Mouse (Mus musculus) stomach, embryonic 16.5 days (tissue): ENCODE data around the gene Dusp6. TPM values are rescaled to one million over a fixed set of nuclear protein-coding genes. Genes with fewer than 3 reads are reported as not detected.

Experiments used
- ATAC-seq: fragments of 200-750 bp; cut with Nextera tagmentation; 2 replicates; pipeline ENCODE4 v1.8.0; 2017; ENCODE audit warnings: moderate number of reproducible peaks, moderate TSS enrichment; ENCODE audit not compliant: insufficient read depth, low FRiP score
- H3K27ac ChIP-seq: fragments of 300-500 bp; sonication (generic); 2 replicates; pipeline ENCODE4 v1.5.1; 2014; ENCODE audit warnings: low read length
- H3K27me3 ChIP-seq: fragments of 300-500 bp; sonication (generic); 2 replicates; pipeline ENCODE4 v1.6.1; 2014; ENCODE audit warnings: low read length, control low read depth, mixed read lengths; ENCODE audit not compliant: control insufficient read depth, insufficient read depth
- H3K36me3 ChIP-seq: fragments of 300-500 bp; sonication (generic); 2 replicates; pipeline ENCODE4 v1.6.1; 2014; ENCODE audit warnings: low read length; ENCODE audit not compliant: control insufficient read depth, insufficient read depth
- H3K4me1 ChIP-seq: fragments of 300-500 bp; sonication (generic); 2 replicates; pipeline ENCODE4 v1.6.1; 2014; ENCODE audit warnings: low read length, control low read depth, mixed read lengths; ENCODE audit not compliant: control insufficient read depth, insufficient read depth
- H3K4me2 ChIP-seq: fragments of 300-500 bp; sonication (generic); 2 replicates; pipeline ENCODE4 v1.6.1; 2014; ENCODE audit warnings: low read depth, low read length, mixed read lengths
- H3K4me3 ChIP-seq: fragments of 300-500 bp; sonication (generic); replicated peaks from 2 replicates; pipeline ENCODE4 v1.5.1; 2014; ENCODE audit warnings: mild to moderate bottlenecking, low read length
- H3K9ac ChIP-seq: fragments of 300-500 bp; sonication (generic); 2 replicates; pipeline ENCODE4 v1.6.1; 2014; ENCODE audit warnings: low read length
- H3K9me3 ChIP-seq: fragments of 300-500 bp; sonication (generic); replicated peaks from 2 replicates; pipeline ENCODE4 v1.6.1; 2016; ENCODE audit warnings: low read length, control low read depth; ENCODE audit not compliant: control insufficient read depth
- WGBS: fragments of 180-500 bp; shearing (Covaris S2); extraction: QIAGEN DNeasy Blood & Tissue Kit; methylation state at CpG from one replicate; pipeline ENCODE4 v1.1.7; 2014; 5-methylcytosine and 5-hydroxymethylcytosine counted together
- polyA plus RNA-seq: library from polyadenylated mRNA; unstranded; fragments of >200 nt; fragmentation: Nextera tagmentation; extraction: Ambion mirVana; gene quantifications from 2 replicates; pipeline ENCODE4 v1.2.1, GENCODE M21; 2015

Dusp6 gene
- polyA plus RNA-seq, 1 experiment from 2014 or later = 40.8 TPM

DNA sequence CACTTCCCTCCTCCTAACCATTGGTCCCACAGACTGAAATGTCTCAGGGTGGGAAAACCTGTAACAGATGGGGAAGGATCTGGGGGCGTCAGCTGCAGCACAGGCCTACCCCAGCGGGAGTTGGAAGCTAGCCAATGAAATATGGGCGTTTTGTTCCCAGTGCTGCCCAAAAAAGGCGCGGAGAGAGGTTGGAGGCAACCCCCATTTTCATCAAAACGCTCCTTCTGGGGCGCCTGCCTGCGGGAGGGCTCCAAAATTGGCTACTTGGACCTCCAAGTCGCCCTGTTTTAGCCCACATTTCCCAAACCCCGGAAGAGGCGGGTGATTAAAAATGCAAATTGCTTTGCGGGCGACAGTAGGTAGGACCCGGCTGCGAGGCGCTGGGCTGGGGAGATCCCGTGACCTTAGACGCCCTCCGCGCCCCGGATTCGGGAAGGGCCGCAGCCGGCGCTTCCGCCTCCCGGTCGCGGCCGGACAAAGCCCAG is 1.8 kb upstream of the Dusp6 start:
- Histone ChIP-seq H3K4me2 (peak overlapping the region; percentile 85), H3K4me1 (peaks cover 5% of the 10 kb centered on the region; the same call in 1 of the 2 replicates), H3K27ac (peak overlapping the region; percentile 97), H3K4me3 (peak overlapping the region; percentile 74), H3K9me3 (no peaks in the 10 kb centered on the region), H3K27me3 (no peaks in the 10 kb centered on the region), H3K36me3 (peaks cover 3% of the 10 kb centered on the region; the same call in 1 of the 2 replicates), H3K9ac (peak overlapping the region; percentile 92)
- under 1% methylated on average over 30 of the region's 30 CpGs for WGBS
- ATAC-seq = peak; percentile 19; the same call in 1 of the 2 replicates

DNA sequence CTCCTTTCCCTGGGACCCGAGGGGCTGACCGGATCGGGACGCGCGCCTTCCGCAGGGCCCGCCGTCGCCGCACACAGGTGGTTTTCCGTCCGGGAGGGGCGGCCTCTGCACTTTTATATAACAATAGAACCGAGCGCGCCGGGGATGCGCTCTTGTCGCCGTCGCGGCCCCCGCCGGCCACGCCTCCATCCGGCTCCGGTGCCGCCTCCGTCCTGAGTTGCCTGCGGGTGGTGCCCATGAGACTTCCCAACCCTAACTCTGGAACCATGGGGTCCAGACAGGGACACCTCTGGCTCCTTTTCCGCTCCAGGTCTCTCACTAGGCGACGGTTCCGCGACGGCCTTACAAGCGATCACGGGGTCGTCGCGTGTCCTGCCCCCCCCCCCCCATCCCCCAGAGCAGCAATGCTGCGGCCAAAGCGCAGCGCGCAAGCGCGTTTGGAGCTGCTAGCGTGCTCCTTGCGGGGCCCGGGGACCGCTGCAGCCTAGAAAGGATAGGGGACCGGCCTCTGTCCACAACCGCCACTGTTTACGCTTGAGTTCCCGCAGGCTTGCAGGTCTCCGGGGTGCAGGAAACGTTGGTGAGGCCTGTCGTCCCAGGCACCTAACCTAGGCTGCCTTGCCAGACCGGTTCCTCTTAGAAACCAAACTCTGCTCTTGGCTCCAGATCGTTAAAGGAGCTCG is 1.3 kb upstream of the Dusp6 start:
- under 1% methylated on average over 62 of the region's 62 CpGs for WGBS
- peak overlapping the region; percentile 92 for H3K9ac ChIP-seq
- H3K4me3 ChIP-seq = peak overlapping the region; percentile 74
- no peaks in the 10 kb centered on the region for H3K27me3 ChIP-seq
- peak overlapping the region; percentile 85 for H3K4me2 ChIP-seq
- peak; percentile 69 for ATAC-seq
- H3K4me1 ChIP-seq = peaks cover 6% of the 10 kb centered on the region; the same call in 1 of the 2 replicates
- H3K36me3 ChIP-seq = peaks cover 3% of the 10 kb centered on the region; the same call in 1 of the 2 replicates
- peak overlapping the region; percentile 97 for H3K27ac ChIP-seq
- H3K9me3 ChIP-seq = no peaks in the 10 kb centered on the region

DNA sequence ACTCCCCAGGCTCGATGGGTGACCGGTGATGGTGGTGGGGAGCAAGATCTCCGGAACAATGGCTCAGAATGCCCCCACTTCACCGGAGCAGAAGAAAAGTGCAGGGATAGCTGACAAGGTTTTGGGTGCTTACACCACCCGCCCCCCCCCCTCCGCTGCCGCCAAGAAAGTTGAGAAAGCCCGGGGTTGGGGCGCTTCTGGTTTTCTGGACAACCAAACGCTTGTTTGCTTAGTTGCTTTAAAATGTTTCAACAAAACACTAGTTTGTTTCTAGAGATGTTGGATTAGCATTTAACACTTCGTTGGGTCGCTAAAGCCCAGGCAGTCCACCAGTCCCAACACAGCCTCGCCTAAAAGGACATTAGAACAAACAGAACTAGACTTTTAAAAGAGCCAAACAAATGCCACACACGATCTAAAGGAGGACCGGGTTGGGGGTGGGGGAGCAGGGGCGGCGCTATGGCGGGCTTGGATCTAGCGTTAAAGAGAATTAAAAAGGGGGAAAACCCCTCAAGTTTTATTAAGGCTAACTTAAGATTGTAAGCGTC is 638 bp upstream of the Dusp6 start:
- H3K4me1 ChIP-seq = peaks cover 6% of the 10 kb centered on the region; the same call in 1 of the 2 replicates
- peak overlapping the region; percentile 74 for H3K4me3 ChIP-seq
- under 1% methylated on average over 20 of the region's 20 CpGs for WGBS
- ATAC-seq = 0 out of 2 replicates have a peak, but pooled peaks have one; percentile 7
- no peaks in the 10 kb centered on the region for H3K9me3 ChIP-seq
- H3K4me2 ChIP-seq = peak overlapping the region; percentile 85
- H3K36me3 ChIP-seq = peaks cover 3% of the 10 kb centered on the region; the same call in 1 of the 2 replicates
- H3K9ac ChIP-seq = peak overlapping the region; percentile 92
- peak overlapping the region; percentile 97 for H3K27ac ChIP-seq
- H3K27me3 ChIP-seq = no peaks in the 10 kb centered on the region

DNA sequence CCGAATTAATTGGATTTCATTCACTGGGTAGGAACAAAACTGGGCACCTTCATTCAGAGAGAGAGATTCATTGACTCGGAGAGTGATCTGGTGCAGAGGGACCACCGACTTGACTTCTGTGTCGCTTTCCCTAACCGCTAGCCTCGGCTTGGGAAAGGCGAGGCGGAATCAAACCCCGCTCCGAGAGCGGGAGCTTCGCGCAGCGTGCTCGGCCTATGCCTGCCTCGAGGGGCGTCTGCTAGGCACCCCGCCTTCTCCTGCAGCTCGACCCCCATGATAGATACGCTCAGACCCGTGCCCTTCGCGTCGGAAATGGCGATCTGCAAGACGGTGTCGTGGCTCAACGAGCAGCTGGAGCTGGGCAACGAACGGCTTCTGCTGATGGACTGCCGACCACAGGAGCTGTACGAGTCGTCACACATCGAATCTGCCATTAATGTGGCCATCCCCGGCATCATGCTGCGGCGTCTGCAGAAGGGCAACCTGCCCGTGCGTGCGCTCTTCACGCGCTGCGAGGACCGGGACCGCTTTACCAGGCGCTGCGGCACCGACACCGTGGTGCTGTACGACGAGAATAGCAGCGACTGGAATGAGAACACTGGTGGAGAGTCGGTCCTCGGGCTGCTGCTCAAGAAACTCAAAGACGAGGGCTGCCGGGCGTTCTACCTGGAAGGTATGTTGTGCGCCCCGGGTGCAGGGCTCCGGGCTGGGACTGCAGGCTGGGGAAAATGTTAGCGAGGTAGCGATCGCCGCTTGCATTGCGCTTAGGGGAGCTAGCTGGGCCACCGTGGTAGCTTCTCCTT is 589 bp downstream of the Dusp6 start:
- under 1% methylated on average over 66 of the region's 66 CpGs for WGBS

GRCm38 (mm10) chr10:99264301-99265010 is 1.4 kb downstream of the Dusp6 start:
- no peaks in the 10 kb centered on the region for H3K9me3 ChIP-seq
- no peak for ATAC-seq
- peak overlapping the region; percentile 74 for H3K4me3 ChIP-seq
- peak overlapping the region; percentile 85 for H3K4me2 ChIP-seq
- no peaks in the 10 kb centered on the region for H3K27me3 ChIP-seq
- peak overlapping the region; percentile 97 for H3K27ac ChIP-seq
- peaks cover 24% of the 10 kb centered on the region for H3K4me1 ChIP-seq
- 4% methylated on average over 26 of the region's 26 CpGs for WGBS
- peak overlapping the region; percentile 92 for H3K9ac ChIP-seq
- H3K36me3 ChIP-seq = peaks cover 3% of the 10 kb centered on the region; the same call in 1 of the 2 replicates

More for the DNA sequence above, 589 bp downstream of the Dusp6 start:
- Histone ChIP-seq H3K36me3 (peaks cover 3% of the 10 kb centered on the region; the same call in 1 of the 2 replicates), H3K27me3 (no peaks in the 10 kb centered on the region), H3K9me3 (no peaks in the 10 kb centered on the region), H3K9ac (peak overlapping the region; percentile 92), H3K27ac (peak overlapping the region; percentile 97), H3K4me3 (peak overlapping the region; percentile 74), H3K4me2 (peak overlapping the region; percentile 85), H3K4me1 (peaks cover 16% of the 10 kb centered on the region; the same call in 1 of the 2 replicates)
- peak; percentile 8; the same call in 1 of the 2 replicates for ATAC-seq

DNA sequence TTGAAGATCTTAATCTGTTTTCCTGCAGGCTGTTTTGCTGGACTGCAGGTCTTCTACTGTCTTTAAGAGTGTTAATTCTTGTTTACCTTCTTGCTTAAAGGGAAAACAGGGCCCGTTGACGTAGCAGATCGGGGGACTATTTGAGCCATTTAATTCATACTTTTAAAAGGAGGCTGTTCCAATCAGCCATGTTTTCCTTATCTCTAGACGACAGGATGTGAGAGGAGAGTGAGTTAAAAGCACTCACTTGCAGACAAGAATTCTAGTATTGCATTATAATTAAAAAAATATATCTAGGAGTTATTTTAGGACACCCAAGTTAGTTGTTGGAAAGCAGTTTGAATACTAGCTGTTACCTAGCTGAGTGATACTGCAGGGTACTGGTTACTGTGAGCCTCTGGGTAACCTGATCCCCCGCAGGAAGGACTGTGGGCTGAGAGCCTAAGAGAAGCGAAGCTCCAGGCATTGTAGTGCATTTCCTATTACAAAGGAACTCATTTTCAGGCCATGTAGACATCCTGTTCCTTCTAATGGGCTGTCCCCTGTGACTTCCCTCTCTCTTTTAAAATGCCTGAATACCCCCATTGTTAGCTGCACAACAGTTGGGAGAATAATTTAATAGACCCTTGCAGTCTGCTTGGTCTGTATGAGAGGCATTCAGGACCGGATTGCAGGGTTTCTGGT is 2.1 kb downstream of the Dusp6 start:
- no peak for ATAC-seq
- Histone ChIP-seq H3K27me3 (no peaks in the 10 kb centered on the region), H3K4me1 (peaks cover 25% of the 10 kb centered on the region), H3K27ac (peak overlapping the region; percentile 97; the same call in 1 of the 2 replicates), H3K4me2 (peak overlapping the region; percentile 85), H3K4me3 (peak overlapping the region; percentile 74), H3K9ac (peak overlapping the region; percentile 92), H3K36me3 (peaks cover 3% of the 10 kb centered on the region; the same call in 1 of the 2 replicates), H3K9me3 (no peaks in the 10 kb centered on the region)
- WGBS = 20% methylated on average over 7 of the region's 7 CpGs

GRCm38 (mm10) chr10:99266025-99266424 is 3.0 kb downstream of the Dusp6 start:
- H3K4me1 ChIP-seq = peaks cover 25% of the 10 kb centered on the region

DNA sequence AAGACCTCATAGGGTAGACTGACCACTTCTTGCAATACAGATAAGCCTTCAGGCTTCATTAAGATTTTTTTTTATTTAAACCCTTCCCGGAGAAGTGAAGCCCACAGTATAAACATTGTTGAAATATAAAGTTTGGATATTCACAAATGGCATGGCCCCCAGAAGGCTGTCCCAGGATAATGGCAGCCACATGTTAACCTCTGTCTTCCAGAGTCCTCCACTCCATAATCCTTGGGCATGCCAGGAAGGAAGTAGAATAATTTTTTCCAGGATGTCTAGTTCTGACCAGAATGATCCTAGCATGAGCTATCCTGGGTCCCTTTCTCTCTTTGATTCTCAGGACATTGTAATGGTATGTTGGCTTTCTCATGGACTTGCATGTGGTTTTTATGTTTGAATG is 4.6 kb downstream of the Dusp6 start:
- 35% methylated on average over 1 of the region's 1 CpGs for WGBS
- Histone ChIP-seq H3K9ac (no peak overlapping the region), H3K27ac (peak overlapping the region; percentile 8; the same call in 1 of the 2 replicates), H3K27me3 (no peaks in the 10 kb centered on the region), H3K4me3 (no peak overlapping the region), H3K4me1 (peaks cover 25% of the 10 kb centered on the region), H3K4me2 (peak overlapping the region; percentile 39), H3K9me3 (no peaks in the 10 kb centered on the region), H3K36me3 (peaks cover 3% of the 10 kb centered on the region; the same call in 1 of the 2 replicates)
- ATAC-seq = no peak

More at GRCm38 (mm10) chr10:99266025-99266424, 3.0 kb downstream of the Dusp6 start:
- Histone ChIP-seq H3K36me3 (peaks cover 3% of the 10 kb centered on the region; the same call in 1 of the 2 replicates), H3K9ac (peak overlapping the region; percentile 48), H3K9me3 (no peaks in the 10 kb centered on the region), H3K27me3 (no peaks in the 10 kb centered on the region), H3K27ac (peak overlapping the region; percentile 29), H3K4me2 (peak overlapping the region; percentile 85), H3K4me3 (peak overlapping the region; percentile 74)
- ATAC-seq = no peak
- WGBS = 48% methylated on average over 14 of the region's 14 CpGs
